Mouse (Mus musculus) forebrain, embryonic 12.5 days (tissue): ENCODE measurements around the gene Ntn4. TPM values are rescaled to one million over a fixed set of nuclear protein-coding genes. Genes with fewer than 3 reads are reported as not detected.

ENCODE experiments used
- ATAC-seq: fragments of 200-750 bp; cut with Nextera tagmentation; 2 replicates; pipeline ENCODE4 v1.8.0; 2017; ENCODE audit warnings: moderate TSS enrichment; ENCODE audit not compliant: low FRiP score
- H3K27ac ChIP-seq: fragments of 300-500 bp; sonication (generic); 2 replicates; pipeline ENCODE4 v1.5.1; 2016; ENCODE audit warnings: mild to moderate bottlenecking
- H3K27me3 ChIP-seq: fragments of 300-500 bp; sonication (generic); 2 replicates; pipeline ENCODE4 v1.6.1; 2016; ENCODE audit warnings: mild to moderate bottlenecking
- H3K36me3 ChIP-seq: fragments of 300-500 bp; sonication (generic); replicated peaks from 2 replicates; pipeline ENCODE4 v1.6.1; 2016; ENCODE audit warnings: mild to moderate bottlenecking
- H3K4me1 ChIP-seq: fragments of 300-500 bp; sonication (generic); 2 replicates; pipeline ENCODE4 v1.6.1; 2016
- H3K4me2 ChIP-seq: fragments of 300-500 bp; sonication (generic); 2 replicates; pipeline ENCODE4 v1.6.1; 2016; ENCODE audit warnings: mild to moderate bottlenecking, moderate library complexity
- H3K4me3 ChIP-seq: fragments of 300-500 bp; sonication (generic); replicated peaks from 2 replicates; pipeline ENCODE4 v1.5.1; 2016; ENCODE audit warnings: mild to moderate bottlenecking
- H3K9ac ChIP-seq: fragments of 300-500 bp; sonication (generic); 2 replicates; pipeline ENCODE4 v1.6.1; 2016; ENCODE audit warnings: mild to moderate bottlenecking
- H3K9me3 ChIP-seq: fragments of 300-500 bp; sonication (generic); 2 replicates; pipeline ENCODE4 v1.6.1; 2016
- WGBS: fragments of 180-500 bp; shearing (Covaris S2); methylation state at CpG from one replicate; pipeline ENCODE4 v1.1.7; 2016; 5-methylcytosine and 5-hydroxymethylcytosine counted together
- polyA plus RNA-seq: library from polyadenylated mRNA; unstranded; fragments of >200 nt; fragmentation: Nextera tagmentation; extraction: Ambion mirVana; gene quantifications from 2 replicates; pipeline ENCODE4 v1.2.1, GENCODE M21; 2016

The Ntn4 gene
- polyA plus RNA-seq, 1 experiment from 2014 or later: 3.5 TPM

- H3K36me3 ChIP-seq: peaks cover 45% of the 10 kb centered on the region
- no peak for ATAC-seq
- no peak overlapping the region for H3K4me3 ChIP-seq
- WGBS: 78% methylated on average over 12 of the region's 12 CpGs
- no peak overlapping the region for H3K9ac ChIP-seq
- H3K27me3 ChIP-seq: no peaks in the 10 kb centered on the region
- no peak overlapping the region for H3K4me2 ChIP-seq
- H3K9me3 ChIP-seq: no peaks in the 10 kb centered on the region
- H3K27ac ChIP-seq: no peak overlapping the region
- H3K4me1 ChIP-seq: peaks cover 33% of the 10 kb centered on the region
Measured at GRCm38 (mm10) chr10:93644451-93644941, 4.0 kb downstream of the Ntn4 start.

- Histone ChIP-seq H3K9me3 (no peaks in the 10 kb centered on the region), H3K4me1 (peaks cover 14% of the 10 kb centered on the region), H3K9ac (no peak overlapping the region), H3K36me3 (peaks cover 57% of the 10 kb centered on the region), H3K4me3 (no peak overlapping the region), H3K4me2 (no peak overlapping the region), H3K27me3 (no peaks in the 10 kb centered on the region), H3K27ac (no peak overlapping the region)
- no peak for ATAC-seq
- WGBS: 96% methylated on average over 10 of the region's 10 CpGs
Measured at GRCm38 (mm10) chr10:93647655-93648561, 7.4 kb downstream of the Ntn4 start.

- Histone ChIP-seq H3K27ac (no peak overlapping the region), H3K9me3 (no peaks in the 10 kb centered on the region), H3K4me3 (no peak overlapping the region), H3K36me3 (peaks cover 57% of the 10 kb centered on the region), H3K9ac (no peak overlapping the region), H3K4me1 (peaks cover 7% of the 10 kb centered on the region), H3K27me3 (no peaks in the 10 kb centered on the region), H3K4me2 (no peak overlapping the region)
- ATAC-seq: no peak
- WGBS: 90% methylated on average over 8 of the region's 8 CpGs
Measured at GRCm38 (mm10) chr10:93648598-93649102, 8.2 kb downstream of the Ntn4 start.

- Histone ChIP-seq H3K9ac (no peak overlapping the region), H3K27me3 (no peaks in the 10 kb centered on the region), H3K4me2 (no peak overlapping the region), H3K4me1 (peaks cover 5% of the 10 kb centered on the region), H3K9me3 (no peaks in the 10 kb centered on the region), H3K36me3 (peaks cover 57% of the 10 kb centered on the region), H3K4me3 (no peak overlapping the region), H3K27ac (no peak overlapping the region)
- WGBS: 80% methylated on average over 5 of the region's 5 CpGs
- no peak for ATAC-seq
Measured at GRCm38 (mm10) chr10:93649127-93649526, 8.6 kb downstream of the Ntn4 start.

- H3K9me3 ChIP-seq: no peaks in the 10 kb centered on the region
- H3K27me3 ChIP-seq: no peaks in the 10 kb centered on the region
- H3K4me1 ChIP-seq: peaks cover under 1% of the 10 kb centered on the region; the same call in 1 of the 2 replicates
- no peak overlapping the region for H3K9ac ChIP-seq
- peaks cover 59% of the 10 kb centered on the region for H3K36me3 ChIP-seq
- H3K27ac ChIP-seq: no peak overlapping the region
- H3K4me3 ChIP-seq: no peak overlapping the region
- H3K4me2 ChIP-seq: no peak overlapping the region
- WGBS: 85% methylated on average over 5 of the region's 5 CpGs
- ATAC-seq: peak; percentile 41; the same call in 1 of the 2 replicates
Measured at GRCm38 (mm10) chr10:93649600-93649999, 9.1 kb downstream of the Ntn4 start.

GRCm38 (mm10) chr10:93653322-93653721, 12.8 kb downstream of the Ntn4 start:
- no peak overlapping the region for H3K4me2 ChIP-seq
- H3K36me3 ChIP-seq: peaks cover 36% of the 10 kb centered on the region
- no peak overlapping the region for H3K9ac ChIP-seq
- no peak overlapping the region for H3K4me3 ChIP-seq
- no peak for ATAC-seq
- no peaks in the 10 kb centered on the region for H3K4me1 ChIP-seq
- H3K9me3 ChIP-seq: no peaks in the 10 kb centered on the region
- H3K27ac ChIP-seq: no peak overlapping the region
- 75% methylated on average over 2 of the region's 2 CpGs for WGBS
- H3K27me3 ChIP-seq: no peaks in the 10 kb centered on the region

GRCm38 (mm10) chr10:93655428-93655827, 14.9 kb downstream of the Ntn4 start:
- Histone ChIP-seq H3K27me3 (no peaks in the 10 kb centered on the region), H3K4me1 (no peaks in the 10 kb centered on the region), H3K27ac (no peak overlapping the region), H3K4me3 (no peak overlapping the region), H3K4me2 (no peak overlapping the region), H3K36me3 (peaks cover 20% of the 10 kb centered on the region), H3K9me3 (no peaks in the 10 kb centered on the region), H3K9ac (no peak overlapping the region)
- WGBS: 84% methylated on average over 15 of the region's 15 CpGs
- no peak for ATAC-seq

- H3K27ac ChIP-seq: no peak overlapping the region
- no peaks in the 10 kb centered on the region for H3K9me3 ChIP-seq
- peaks cover 13% of the 10 kb centered on the region; the same call in 1 of the 2 replicates for H3K36me3 ChIP-seq
- H3K27me3 ChIP-seq: no peaks in the 10 kb centered on the region
- H3K4me2 ChIP-seq: no peak overlapping the region
- no peaks in the 10 kb centered on the region for H3K4me1 ChIP-seq
- 88% methylated on average over 1 of the region's 1 CpGs for WGBS
- H3K9ac ChIP-seq: no peak overlapping the region
- no peak overlapping the region for H3K4me3 ChIP-seq
- ATAC-seq: no peak
Measured at GRCm38 (mm10) chr10:93659792-93660191, 19.3 kb downstream of the Ntn4 start.

GRCm38 (mm10) chr10:93661348-93661991, 21.0 kb downstream of the Ntn4 start:
- no peak for ATAC-seq
- Histone ChIP-seq H3K4me3 (no peak overlapping the region), H3K27ac (no peak overlapping the region), H3K9ac (no peak overlapping the region), H3K4me1 (no peaks in the 10 kb centered on the region), H3K9me3 (no peaks in the 10 kb centered on the region), H3K27me3 (no peaks in the 10 kb centered on the region), H3K4me2 (no peak overlapping the region), H3K36me3 (peaks cover 13% of the 10 kb centered on the region; the same call in 1 of the 2 replicates)
- 75% methylated on average over 6 of the region's 6 CpGs for WGBS

- WGBS: 82% methylated on average over 5 of the region's 5 CpGs
- Histone ChIP-seq H3K9me3 (no peaks in the 10 kb centered on the region), H3K4me3 (no peak overlapping the region), H3K4me1 (no peaks in the 10 kb centered on the region), H3K36me3 (peaks cover 12% of the 10 kb centered on the region; the same call in 1 of the 2 replicates), H3K27ac (no peak overlapping the region), H3K4me2 (no peak overlapping the region), H3K9ac (no peak overlapping the region), H3K27me3 (no peaks in the 10 kb centered on the region)
- ATAC-seq: no peak
Measured at GRCm38 (mm10) chr10:93662018-93662417, 21.5 kb downstream of the Ntn4 start.

- Histone ChIP-seq H3K36me3 (no peaks in the 10 kb centered on the region), H3K9me3 (no peaks in the 10 kb centered on the region), H3K27me3 (no peaks in the 10 kb centered on the region), H3K4me3 (no peak overlapping the region), H3K4me1 (no peaks in the 10 kb centered on the region), H3K27ac (no peak overlapping the region), H3K9ac (no peak overlapping the region), H3K4me2 (no peak overlapping the region)
- WGBS: 71% methylated on average over 2 of the region's 2 CpGs
- ATAC-seq: no peak
Measured at GRCm38 (mm10) chr10:93666222-93666621, 25.7 kb downstream of the Ntn4 start.

GRCm38 (mm10) chr10:93666996-93667395, 26.5 kb downstream of the Ntn4 start:
- H3K4me1 ChIP-seq: no peaks in the 10 kb centered on the region
- no peaks in the 10 kb centered on the region for H3K27me3 ChIP-seq
- whole genome bisulfite sequencing: 75% methylated on average over 3 of the region's 3 CpGs
- no peak overlapping the region for H3K27ac ChIP-seq
- no peaks in the 10 kb centered on the region for H3K36me3 ChIP-seq
- no peaks in the 10 kb centered on the region for H3K9me3 ChIP-seq
- H3K4me3 ChIP-seq: no peak overlapping the region
- H3K4me2 ChIP-seq: no peak overlapping the region
- H3K9ac ChIP-seq: no peak overlapping the region
- ATAC-seq: no peak
